Mouse (Mus musculus) skeletal muscle tissue, postnatal 0 days (tissue): ENCODE data around the gene Ren1. TPM values are rescaled to one million over a fixed set of nuclear protein-coding genes. Genes with fewer than 3 reads are reported as not detected.

Experiments used
- polyA plus RNA-seq: library from polyadenylated mRNA; unstranded; fragments of >200 nt; fragmentation: Nextera tagmentation; extraction: Ambion mirVana; gene quantifications from 2 replicates; pipeline ENCODE4 v1.2.1, GENCODE M21; 2015

Ren1 gene
- polyA plus RNA-seq = 0.12 TPM in 1 of 2 replicates, not detected in the other

GRCm38 (mm10) chr1:133350210-133350609, at the start of gene Ren1:
TSS of gene Ren1 (plus strand) at chr1:133350510.

GRCm38 (mm10) chr1:133309652-133310267, 40.5 kb upstream of the Ren1 start, which contains the start of gene Golt1a:
TSS of gene Golt1a (plus strand) at chr1:133309800.

GRCm38 (mm10) chr1:133321267-133321925, 28.9 kb upstream of the Ren1 start, which contains the start of gene Kiss1:
TSS of gene Kiss1 (plus strand) at chr1:133321875.

GRCm38 (mm10) chr1:133363276-133364021, 13.1 kb downstream of the Ren1 start, which contains the start of gene Etnk2:
TSS of gene Etnk2 (plus strand) at chr1:133363572.

Other genes starting within 250 kb of the Ren1 start
- gene Ppp1r15b, start 219.4 kb upstream of the Ren1 start, polyA plus RNA-seq = 15.8 and 17.5 TPM in 2 replicates
- 0.69 and 0.84 TPM in 2 replicates for gene Plekha6, start 186.3 kb upstream of the Ren1 start, polyA plus RNA-seq
- not detected in 2 replicates for gene Golt1a, start 40.7 kb upstream of the Ren1 start, polyA plus RNA-seq
- not detected in 2 replicates for gene Kiss1, start 28.6 kb upstream of the Ren1 start, polyA plus RNA-seq
- 0.09 and 0.12 TPM in 2 replicates for gene Etnk2, start 13.1 kb downstream of the Ren1 start, polyA plus RNA-seq
- 2.3 and 2.7 TPM in 2 replicates for gene Sox13, start 73.9 kb downstream of the Ren1 start, polyA plus RNA-seq